Mouse (Mus musculus): ENCODE results near the gene Psme2. TPM values are rescaled to one million over a fixed set of nuclear protein-coding genes. Genes with fewer than 3 reads are reported as not detected.

The Psme2 gene
- polyA plus RNA-seq, 1 experiment from 2014 or later, result 203 TPM

GRCm38 (mm10) chr14:55589271-55589670 is 1.6 kb downstream of the Psme2 start:
- Histone ChIP-seq H3K27me3 (ENCODE audit: insufficient read depth, poor library complexity, severe bottlenecking) (no peaks in the 10 kb centered on the region; the same call in 1 of the 2 replicates), H3K4me3 (no peak overlapping the region), H3K4me1 (replicated peaks) (peaks cover 47% of the 10 kb centered on the region), H3K27ac (no peak overlapping the region), H3K36me3 (peaks cover 33% of the 10 kb centered on the region), H3K9me3 (no peaks in the 10 kb centered on the region)
- DNase-seq (ENCODE audit: low spot score), result no peak
- 95% methylated on average over 5 of the region's 5 CpGs for WGBS

GRCm38 (mm10) chr14:55586149-55586548 is 4.8 kb downstream of the Psme2 start:
- H3K27me3 ChIP-seq (ENCODE audit: insufficient read depth, poor library complexity, severe bottlenecking), result peaks cover 7% of the 10 kb centered on the region; the same call in 1 of the 2 replicates
- peaks cover 24% of the 10 kb centered on the region for H3K4me1 ChIP-seq (replicated peaks)
- no peak overlapping the region for H3K4me3 ChIP-seq
- H3K27ac ChIP-seq, result no peak overlapping the region
- no peak for DNase-seq (ENCODE audit: low spot score)
- no peaks in the 10 kb centered on the region for H3K9me3 ChIP-seq
- H3K36me3 ChIP-seq, result peaks cover 36% of the 10 kb centered on the region
- 91% methylated on average over 2 of the region's 2 CpGs for WGBS

- DNase-seq (ENCODE audit: low spot score), result no peak
- WGBS, result 62% methylated on average over 6 of the region's 6 CpGs
- peak overlapping the region; percentile 67 for H3K4me3 ChIP-seq
These were observed 5.3 kb downstream of the Psme2 start for GRCm38 (mm10) chr14:55585566-55585960.

DNA sequence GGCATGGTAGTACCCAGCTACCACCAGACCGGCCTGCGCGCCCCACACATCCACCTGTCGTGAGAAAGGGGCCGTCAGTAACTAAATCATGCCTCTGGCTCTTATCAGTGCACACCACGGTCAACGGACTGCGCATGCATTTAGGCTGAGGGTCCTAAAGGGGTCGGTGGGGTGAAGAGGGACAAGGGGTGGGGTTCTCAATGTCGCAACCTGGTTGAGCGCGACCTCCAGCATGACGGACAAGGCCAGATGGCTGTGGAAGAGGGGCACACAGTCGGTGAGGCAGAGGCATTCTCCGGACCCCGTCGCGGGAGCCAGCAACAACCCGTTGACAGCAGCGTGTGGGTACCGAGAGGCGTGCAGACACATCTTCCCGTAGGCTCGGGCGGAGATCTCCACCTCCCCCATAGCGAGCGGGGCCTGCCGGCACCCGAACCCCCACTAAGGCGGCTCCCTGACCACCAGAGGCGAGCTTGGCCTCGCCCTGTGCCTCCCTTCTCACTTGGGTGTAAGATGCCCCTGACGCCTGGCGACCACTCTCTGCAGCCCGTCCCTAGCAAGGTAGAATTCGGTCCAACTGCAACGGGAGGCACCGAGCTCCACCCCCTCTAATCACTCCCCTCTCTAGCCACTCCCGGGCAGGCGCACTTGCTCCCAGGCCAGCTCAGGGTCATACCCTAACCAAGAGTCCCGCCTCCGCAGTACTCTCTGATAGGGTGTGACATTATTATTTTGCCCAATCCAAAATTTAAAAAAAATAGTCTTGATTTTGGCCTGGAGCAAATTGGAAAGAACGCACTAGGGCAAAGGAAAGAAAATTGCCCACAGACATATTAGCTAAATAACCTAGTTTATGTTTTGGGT is 6.0 kb downstream of the Psme2 start, which contains the start of gene Emc9:
Gene Emc9, minus strand, starts transcription at position 601 of the 864 bp plus-strand sequence.
- no peaks in the 10 kb centered on the region for H3K9me3 ChIP-seq
- DNase-seq (ENCODE audit: low spot score), result peak; percentile 66
- H3K4me1 ChIP-seq (replicated peaks), result peaks cover 18% of the 10 kb centered on the region
- peak within 1 kb of the TSS; percentile 67 for H3K4me3 ChIP-seq
- H3K27me3 ChIP-seq (ENCODE audit: insufficient read depth, poor library complexity, severe bottlenecking), result peaks cover 7% of the 10 kb centered on the region; the same call in 1 of the 2 replicates
- H3K36me3 ChIP-seq, result peaks cover 48% of the 10 kb centered on the region
- peak within 1 kb of the TSS; percentile 82 for H3K27ac ChIP-seq
- WGBS, result 1% methylated on average over 43 of the region's 43 CpGs

More at GRCm38 (mm10) chr14:55585566-55585960, 5.3 kb downstream of the Psme2 start:
- Histone ChIP-seq H3K27ac (peak overlapping the region; percentile 23; the same call in 1 of the 2 replicates), H3K9me3 (no peaks in the 10 kb centered on the region), H3K4me1 (replicated peaks) (peaks cover 23% of the 10 kb centered on the region), H3K27me3 (ENCODE audit: insufficient read depth, poor library complexity, severe bottlenecking) (peaks cover 7% of the 10 kb centered on the region; the same call in 1 of the 2 replicates), H3K36me3 (peaks cover 42% of the 10 kb centered on the region)

GRCm38 (mm10) chr14:55584303-55584701 is 6.6 kb downstream of the Psme2 start:
- no peak for DNase-seq (ENCODE audit: low spot score)
- 37% methylated on average over 5 of the region's 5 CpGs for WGBS
- Histone ChIP-seq H3K36me3 (peaks cover 49% of the 10 kb centered on the region), H3K4me3 (peak overlapping the region; percentile 67), H3K27ac (peak overlapping the region; percentile 82; the same call in 1 of the 2 replicates), H3K9me3 (no peaks in the 10 kb centered on the region), H3K4me1 (replicated peaks) (peaks cover 21% of the 10 kb centered on the region), H3K27me3 (ENCODE audit: insufficient read depth, poor library complexity, severe bottlenecking) (peaks cover 7% of the 10 kb centered on the region; the same call in 1 of the 2 replicates)

GRCm38 (mm10) chr14:55581981-55582681 is 8.8 kb downstream of the Psme2 start:
- Histone ChIP-seq H3K4me3 (no peak overlapping the region), H3K9me3 (no peaks in the 10 kb centered on the region), H3K27ac (no peak overlapping the region), H3K4me1 (replicated peaks) (peaks cover 38% of the 10 kb centered on the region), H3K36me3 (peaks cover 30% of the 10 kb centered on the region), H3K27me3 (ENCODE audit: insufficient read depth, poor library complexity, severe bottlenecking) (peaks cover 7% of the 10 kb centered on the region; the same call in 1 of the 2 replicates)
- DNase-seq (ENCODE audit: low spot score), result no peak
- 78% methylated on average over 9 of the region's 9 CpGs for WGBS

- no peak overlapping the region for H3K27ac ChIP-seq
- H3K4me1 ChIP-seq (replicated peaks), result peaks cover 46% of the 10 kb centered on the region
- H3K4me3 ChIP-seq, result no peak overlapping the region
- H3K27me3 ChIP-seq (ENCODE audit: insufficient read depth, poor library complexity, severe bottlenecking), result peaks cover 7% of the 10 kb centered on the region; the same call in 1 of the 2 replicates
- peaks cover 26% of the 10 kb centered on the region for H3K36me3 ChIP-seq
- H3K9me3 ChIP-seq, result no peaks in the 10 kb centered on the region
- WGBS, result 94% methylated on average over 16 of the region's 16 CpGs
- no peak for DNase-seq (ENCODE audit: low spot score)
These were observed 10.2 kb downstream of the Psme2 start for GRCm38 (mm10) chr14:55580731-55581130.

DNA sequence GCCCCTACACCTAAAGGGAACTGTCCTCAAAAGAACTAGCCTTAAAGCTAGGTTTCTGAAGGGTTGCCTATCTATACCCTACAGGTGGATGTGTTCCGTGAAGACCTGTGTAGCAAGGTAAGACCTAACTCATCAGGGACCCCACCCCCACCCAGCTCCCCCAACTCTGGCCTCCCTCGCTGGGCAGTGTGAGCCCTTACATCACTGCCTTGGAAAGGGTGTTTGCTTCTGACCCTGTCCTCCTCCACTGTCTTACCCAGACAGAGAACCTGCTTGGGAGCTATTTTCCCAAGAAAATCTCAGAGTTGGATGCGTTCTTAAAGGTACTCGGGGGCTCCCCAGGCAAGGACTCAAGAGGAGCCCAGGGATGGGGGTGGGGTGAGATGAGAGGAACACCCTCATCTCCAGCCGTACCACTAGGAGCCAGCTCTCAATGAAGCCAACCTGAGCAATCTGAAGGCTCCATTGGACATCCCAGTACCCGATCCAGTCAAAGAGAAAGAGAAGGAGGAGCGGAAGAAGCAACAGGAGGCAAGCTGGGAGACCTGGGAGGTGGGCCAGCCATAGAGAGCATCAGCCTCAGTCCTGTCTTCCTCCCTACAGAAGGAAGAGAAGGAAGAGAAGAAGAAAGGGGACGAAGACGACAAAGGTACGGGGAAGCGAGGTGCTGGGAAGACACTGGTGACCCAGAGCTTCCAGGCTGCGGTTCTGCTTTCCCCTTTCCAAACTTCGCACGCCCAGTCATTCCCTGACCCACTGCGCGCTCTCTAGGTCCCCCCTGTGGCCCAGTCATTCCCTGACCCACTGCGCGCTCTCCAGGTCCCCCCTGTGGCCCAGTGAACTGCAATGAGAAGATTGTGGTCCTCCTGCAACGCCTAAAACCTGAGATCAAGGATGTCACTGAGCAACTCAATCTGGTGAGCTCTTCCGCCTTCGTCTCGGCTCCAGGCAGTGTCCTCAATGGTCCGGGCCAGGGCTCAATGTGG is 11.1 kb downstream of the Psme2 start:
- Histone ChIP-seq H3K4me1 (replicated peaks) (peaks cover 42% of the 10 kb centered on the region), H3K27me3 (ENCODE audit: insufficient read depth, poor library complexity, severe bottlenecking) (peaks cover 7% of the 10 kb centered on the region; the same call in 1 of the 2 replicates), H3K9me3 (no peaks in the 10 kb centered on the region), H3K4me3 (no peak overlapping the region), H3K36me3 (peaks cover 26% of the 10 kb centered on the region), H3K27ac (no peak overlapping the region)
- WGBS, result 82% methylated on average over 23 of the region's 23 CpGs
- no peak for DNase-seq (ENCODE audit: low spot score)

- 36% methylated on average over 6 of the region's 6 CpGs for WGBS
- peak overlapping the region; percentile 71 for H3K4me3 ChIP-seq
- H3K27ac ChIP-seq, result peak overlapping the region; percentile 91
- no peaks in the 10 kb centered on the region for H3K9me3 ChIP-seq
- 0 out of 2 replicates have a peak, but pooled peaks cover 4% of the 10 kb centered on the region for H3K27me3 ChIP-seq (ENCODE audit: insufficient read depth, poor library complexity, severe bottlenecking)
- no peak for DNase-seq (ENCODE audit: low spot score)
- peaks cover 26% of the 10 kb centered on the region for H3K36me3 ChIP-seq
- H3K4me1 ChIP-seq (replicated peaks), result peaks cover 37% of the 10 kb centered on the region
These were observed 12.1 kb downstream of the Psme2 start for GRCm38 (mm10) chr14:55578668-55579269.

DNA sequence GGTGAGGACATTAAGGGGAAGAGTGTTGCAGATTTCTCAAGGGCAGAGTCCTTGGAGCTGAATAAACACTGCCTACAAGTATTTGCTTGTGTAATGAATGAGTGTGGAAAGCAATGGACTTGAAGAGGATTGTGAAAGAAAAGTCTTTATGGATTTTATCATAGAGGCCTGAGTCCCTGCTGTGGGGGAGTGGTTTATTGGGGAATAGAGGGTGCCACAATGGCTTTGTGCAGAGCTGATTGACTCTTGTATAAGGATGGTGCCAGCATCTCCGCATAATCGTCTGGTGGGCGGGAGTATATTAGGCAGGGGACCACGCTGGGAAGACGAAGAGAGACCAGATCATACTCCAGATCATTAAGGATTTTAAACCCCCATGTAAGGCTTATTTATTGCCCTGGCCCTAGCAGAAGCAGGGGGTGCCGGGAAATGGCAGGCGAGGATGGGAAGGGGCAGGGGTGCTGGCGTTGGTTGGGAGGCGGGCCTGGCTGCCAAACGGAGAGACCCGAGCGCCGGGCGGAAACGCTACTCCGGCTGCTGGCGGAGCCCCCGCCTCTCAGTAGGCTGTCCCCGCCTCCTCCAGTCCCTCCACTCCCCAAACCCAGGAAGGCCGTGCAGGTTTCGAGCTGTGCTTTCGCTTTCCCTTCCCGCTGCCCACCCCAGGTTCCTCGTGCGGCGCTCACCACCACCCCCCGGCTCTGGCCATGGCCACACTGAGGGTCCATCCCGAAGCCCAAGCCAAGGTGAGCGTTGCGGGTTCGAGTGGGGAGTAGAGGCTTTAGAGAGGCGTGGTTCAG is 12.8 kb downstream of the Psme2 start, which contains the start of gene Psme1:
Gene Psme1, plus strand, starts transcription at position 253 of the 797 bp plus-strand sequence.
- H3K4me1 ChIP-seq (replicated peaks), result peaks cover 37% of the 10 kb centered on the region
- peak within 1 kb of the TSS; percentile 91 for H3K27ac ChIP-seq
- peak; percentile 86 for DNase-seq (ENCODE audit: low spot score)
- H3K27me3 ChIP-seq (ENCODE audit: insufficient read depth, poor library complexity, severe bottlenecking), result no peaks in the 10 kb centered on the region
- 1% methylated on average over 32 of the region's 32 CpGs for WGBS
- H3K36me3 ChIP-seq, result peaks cover 26% of the 10 kb centered on the region
- peak within 1 kb of the TSS; percentile 71 for H3K4me3 ChIP-seq
- no peaks in the 10 kb centered on the region for H3K9me3 ChIP-seq

GRCm38 (mm10) chr14:55576376-55576775 is 14.5 kb downstream of the Psme2 start:
- H3K27ac ChIP-seq, result no peak overlapping the region
- 84% methylated on average over 16 of the region's 16 CpGs for WGBS

More at GRCm38 (mm10) chr14:55576376-55576775, 14.5 kb downstream of the Psme2 start:
- H3K36me3 ChIP-seq, result peaks cover 17% of the 10 kb centered on the region
- peaks cover 37% of the 10 kb centered on the region for H3K4me1 ChIP-seq (replicated peaks)
- H3K4me3 ChIP-seq, result no peak overlapping the region
- no peaks in the 10 kb centered on the region for H3K27me3 ChIP-seq (ENCODE audit: insufficient read depth, poor library complexity, severe bottlenecking)
- no peak for DNase-seq (ENCODE audit: low spot score)
- no peaks in the 10 kb centered on the region for H3K9me3 ChIP-seq

Data from hindbrain, embryonic 10.5 days (tissue).